Comparison of ENCODE assay signal across 8 mouse cellular contexts in genomic region chr15:99074019-99074599, GRCm38 (mm10). TPM values are rescaled to one million over a fixed set of nuclear protein-coding genes. Genes with fewer than 3 reads are reported as not detected.
DNase-seq lines count a peak whose midpoint lies in the region; ATAC-seq and TF ChIP-seq lines count a peak whose summit lies in the region.

Gene Troap (plus strand): TSS chr15:99074575.

- H3K9me3 ChIP-seq in embryonic facial prominence, embryonic 11.5 days (replicated peaks; ENCODE audit: control insufficient read depth, low read length), result no peaks in the 10 kb centered on the region
- no peaks in the 10 kb centered on the region for H3K9me3 ChIP-seq in intestine, embryonic 15.5 days

- peak; percentile 53; the same call in 1 of the 2 replicates for ATAC-seq in embryonic facial prominence, embryonic 11.5 days (replicated peaks; ENCODE audit: insufficient number of reproducible peaks, low FRiP score, low TSS enrichment, low read depth)
- peak; percentile 46 for ATAC-seq in intestine, embryonic 15.5 days

- H3K27ac ChIP-seq in liver, adult 2 months (replicated peaks; ENCODE audit: insufficient read depth, low read depth, low read length), result peak within 1 kb of the TSS; percentile 62
- H3K27ac ChIP-seq in embryonic facial prominence, embryonic 11.5 days (replicated peaks; ENCODE audit: low read depth, low read length), result peak within 1 kb of the TSS; percentile 92
- H3K27ac ChIP-seq in intestine, embryonic 15.5 days, result peak within 1 kb of the TSS; percentile 93

- no peak for TF ChIP-seq POLR2A in liver, adult 2 months (IDR thresholded peaks at IDR 0.05; ENCODE audit: extremely low read depth, insufficient read depth, low read length)
- no peak for TF ChIP-seq POLR2A in myocyte (IDR thresholded peaks at IDR 0.05; ENCODE audit: insufficient read length, low read depth)

- 21% methylated on average over 9 of the region's 9 CpGs for WGBS in liver, adult 2 months
- WGBS in embryonic facial prominence, embryonic 11.5 days, result 30% methylated on average over 9 of the region's 9 CpGs
- 15% methylated on average over 9 of the region's 9 CpGs for WGBS in intestine, embryonic 15.5 days

- H3K79me2 ChIP-seq in liver, adult 2 months (ENCODE audit: control insufficient read depth, insufficient read depth, low read length), result no peaks in the 10 kb centered on the region
- peaks cover 13% of the 10 kb centered on the region for H3K79me2 ChIP-seq in myocyte (ENCODE audit: control insufficient read depth, insufficient read depth)

- H3K4me3 ChIP-seq in liver, adult 2 months (ENCODE audit: insufficient read depth, low read depth, low read length), result peak within 1 kb of the TSS; percentile 70
- peak within 1 kb of the TSS; percentile 46 for H3K4me3 ChIP-seq in embryonic facial prominence, embryonic 11.5 days (ENCODE audit: low read depth, low read length)
- H3K4me3 ChIP-seq in intestine, embryonic 15.5 days (replicated peaks), result peak within 1 kb of the TSS; percentile 68
- H3K4me3 ChIP-seq in myocyte, result peak within 1 kb of the TSS; percentile 72

- no peaks in the 10 kb centered on the region for H3K4me1 ChIP-seq in liver, adult 2 months (ENCODE audit: control insufficient read depth, insufficient read depth, low read length)
- peaks cover 4% of the 10 kb centered on the region for H3K4me1 ChIP-seq in embryonic facial prominence, embryonic 11.5 days (ENCODE audit: control insufficient read depth, insufficient read depth, low read length)
- peaks cover 25% of the 10 kb centered on the region for H3K4me1 ChIP-seq in intestine, embryonic 15.5 days (replicated peaks)

- H3K9ac ChIP-seq in liver, adult 2 months (ENCODE audit: low read depth, low read length), result peak within 1 kb of the TSS; percentile 75
- H3K9ac ChIP-seq in embryonic facial prominence, embryonic 11.5 days (replicated peaks; ENCODE audit: low read length), result peak within 1 kb of the TSS; percentile 80
- peak within 1 kb of the TSS; percentile 74 for H3K9ac ChIP-seq in intestine, embryonic 15.5 days

- intact Hi-C loops in left cerebral cortex, postnatal 36 days (cut with DNase I), result no loop called here

- no peak for DNase-seq in liver, adult 2 months (ENCODE audit: extremely low read depth, low read depth, low spot score)
- DNase-seq in liver, result no peak
- DNase-seq in embryonic facial prominence, embryonic 11.5 days (ENCODE audit: low spot score), result no peak
- DNase-seq in layer of hippocampus, adult 11-12 months (ENCODE audit: low spot score), result no peak
- no peak for DNase-seq in spleen, adult 18-20 months
- no peak for DNase-seq in left cerebral cortex, postnatal 36 days (ENCODE audit: low spot score in 2 of 2)

- H3K4me2 ChIP-seq in embryonic facial prominence, embryonic 11.5 days (ENCODE audit: low read depth, low read length), result peak within 1 kb of the TSS; percentile 76
- peak within 1 kb of the TSS; percentile 90 for H3K4me2 ChIP-seq in intestine, embryonic 15.5 days (replicated peaks)
- peak within 1 kb of the TSS; percentile 95 for H3K4me2 ChIP-seq in myocyte (ENCODE audit: low read depth)

- TF ChIP-seq CTCF in liver, adult 2 months (IDR thresholded peaks at IDR 0.05; ENCODE audit: low read depth, low read length), result no peak

- H3K36me3 ChIP-seq in liver, adult 2 months (ENCODE audit: control insufficient read depth, insufficient read depth, low read length), result no peaks in the 10 kb centered on the region
- peaks cover 5% of the 10 kb centered on the region for H3K36me3 ChIP-seq in embryonic facial prominence, embryonic 11.5 days (replicated peaks; ENCODE audit: control insufficient read depth, insufficient read depth, low read depth, low read length)
- H3K36me3 ChIP-seq in intestine, embryonic 15.5 days, result peaks cover 10% of the 10 kb centered on the region; the same call in 1 of the 2 replicates
- H3K36me3 ChIP-seq in myocyte (ENCODE audit: control insufficient read depth, insufficient read depth), result peaks cover 7% of the 10 kb centered on the region

- peak within 1 kb of the TSS; percentile 16 for H3ac ChIP-seq in myocyte (ENCODE audit: control insufficient read depth, insufficient read length)

- no peaks in the 10 kb centered on the region for H3K27me3 ChIP-seq in liver, adult 2 months (ENCODE audit: control insufficient read depth, insufficient read depth, low read length)
- no peaks in the 10 kb centered on the region for H3K27me3 ChIP-seq in embryonic facial prominence, embryonic 11.5 days (ENCODE audit: control insufficient read depth, insufficient read depth, low read length)
- no peaks in the 10 kb centered on the region for H3K27me3 ChIP-seq in intestine, embryonic 15.5 days (replicated peaks)
- peaks cover 6% of the 10 kb centered on the region for H3K27me3 ChIP-seq in myocyte (ENCODE audit: control insufficient read depth, insufficient read depth, insufficient read length)

TF ChIP-seq in myocyte, 11 proteins besides CTCF, POLR2A, EP300 and RAD21:
- no peak for TF ChIP-seq MAX (IDR thresholded peaks at IDR 0.05; ENCODE audit: low read depth)
- TF ChIP-seq TCF12 (IDR thresholded peaks at IDR 0.05; ENCODE audit: insufficient read depth, poor library complexity, severe bottlenecking), result no peak
- TF ChIP-seq USF1 (IDR thresholded peaks at IDR 0.05; ENCODE audit: low read depth), result no peak
- TF ChIP-seq E2F4 (IDR thresholded peaks at IDR 0.05; ENCODE audit: insufficient read depth), result no peak
- TF ChIP-seq MYOG (IDR thresholded peaks at IDR 0.05; ENCODE audit: control insufficient read depth in 1 of 3, insufficient read depth in 1 of 3, insufficient read length in 2 of 3, low read depth in 2 of 3), result no peak
- no peak for TF ChIP-seq TCF3 (IDR thresholded peaks at IDR 0.05; ENCODE audit: insufficient read length, low read depth)
- TF ChIP-seq MYOD1 (IDR thresholded peaks at IDR 0.05; ENCODE audit: control insufficient read depth in 1 of 3, insufficient read length in 2 of 3, low read depth in 2 of 3), result no peak
- no peak for TF ChIP-seq POLR2AphosphoS2 (IDR thresholded peaks at IDR 0.05; ENCODE audit: insufficient read length, low read depth)
- no peak for TF ChIP-seq SRF (IDR thresholded peaks at IDR 0.05; ENCODE audit: control insufficient read depth, insufficient read length, low read depth)
- TF ChIP-seq CEBPB (IDR thresholded peaks at IDR 0.05; ENCODE audit: insufficient read depth, poor library complexity, severe bottlenecking), result no peak
- no peak for TF ChIP-seq REST (IDR thresholded peaks at IDR 0.05; ENCODE audit: insufficient read depth, insufficient read length)

RNA-seq across cellular contexts. Expression of gene Troap, which starts in this region (rescaled TPM):
- 0.34 TPM in 1 of 2 replicates, not detected in the other for total RNA-seq in liver, adult 2 months (2014; rRNA removed)
- not detected in 2 replicates for polyA plus RNA-seq in liver, adult 2 months (2012; rRNA removed)
- 20.6 and 23.8 TPM in 2 replicates for polyA plus RNA-seq in embryonic facial prominence, embryonic 11.5 days (2014; fragmentation: Nextera tagmentation; extraction: Ambion mirVana)
- 24.7 and 25.4 TPM in 2 replicates for polyA plus RNA-seq in intestine, embryonic 15.5 days (2015; fragmentation: Nextera tagmentation; extraction: Ambion mirVana)
- 18.6 TPM for polyA plus RNA-seq in myocyte (2012; fragmentation: generic; extraction: Trizol)
- under 1 TPM in 1 of 2 experiments, not detected in 1; 0.32 TPM for total RNA-seq in left cerebral cortex, postnatal 36 days (2021)

Comparison
In these comparisons a context has a peak if more than half of its experiments do, and no peak if none do; other contexts are left out.
1. RNA of gene Troap (polyA plus RNA-seq): 24.7 to 25.4 TPM in intestine, embryonic 15.5 days, 20.6 to 23.8 TPM in embryonic facial prominence, embryonic 11.5 days and 18.6 TPM in myocyte (single experiment); not detected in liver, adult 2 months; every median in the first group is over 10 times any median in the second.
2. Peak in every context shown above with its lines, with median percentiles within 50 percentile points of each other: H3K27ac ChIP-seq, H3K4me3 ChIP-seq, H3K9ac ChIP-seq and H3K4me2 ChIP-seq.